Mouse (Mus musculus) lung, embryonic 16.5 days (tissue): ENCODE measurements around the gene Agpat2. TPM values are rescaled to one million over a fixed set of nuclear protein-coding genes. Genes with fewer than 3 reads are reported as not detected.
A peak's percentile ranks its signal among the peaks of the same experiment; 100 is the strongest.

Experiments
- ATAC-seq: fragments of 200-750 bp; cut with Nextera tagmentation; 2 replicates; pipeline ENCODE4 v1.8.0; 2017; ENCODE audit warnings: low read depth, mild to moderate bottlenecking, moderate library complexity
- H3K27ac ChIP-seq: fragments of 300-500 bp; sonication (generic); 2 replicates; pipeline ENCODE4 v1.5.1; 2014; ENCODE audit warnings: mild to moderate bottlenecking, control low read depth, low read length
- H3K27me3 ChIP-seq: fragments of 300-500 bp; sonication (generic); 2 replicates; pipeline ENCODE4 v1.6.1; 2014; ENCODE audit warnings: low read depth, low read length, mixed read lengths; ENCODE audit not compliant: control insufficient read depth, insufficient read depth
- H3K36me3 ChIP-seq: fragments of 300-500 bp; sonication (generic); 2 replicates; pipeline ENCODE4 v1.6.1; 2014; ENCODE audit warnings: low read length; ENCODE audit not compliant: control insufficient read depth, insufficient read depth
- H3K4me1 ChIP-seq: fragments of 300-500 bp; sonication (generic); replicated peaks from 2 replicates; pipeline ENCODE4 v1.6.1; 2014; ENCODE audit warnings: low read length, mixed read lengths; ENCODE audit not compliant: control insufficient read depth, insufficient read depth
- H3K4me2 ChIP-seq: fragments of 300-500 bp; sonication (generic); 2 replicates; pipeline ENCODE4 v1.6.1; 2014; ENCODE audit warnings: low read depth, low read length, control low read depth
- H3K4me3 ChIP-seq: fragments of 300-500 bp; sonication (generic); 2 replicates; pipeline ENCODE4 v1.5.1; 2014; ENCODE audit warnings: mild to moderate bottlenecking, low read length, control low read depth
- H3K9ac ChIP-seq: fragments of 300-500 bp; sonication (generic); 2 replicates; pipeline ENCODE4 v1.6.1; 2014; ENCODE audit warnings: low read length, control low read depth
- H3K9me3 ChIP-seq: fragments of 300-500 bp; sonication (generic); 2 replicates; pipeline ENCODE4 v1.6.1; 2016; ENCODE audit warnings: low read length; ENCODE audit not compliant: control insufficient read depth
- WGBS: fragments of 180-500 bp; shearing (Covaris S2); extraction: QIAGEN DNeasy Blood & Tissue Kit; methylation state at CpG from one replicate; pipeline ENCODE4 v1.1.7; 2014; 5-methylcytosine and 5-hydroxymethylcytosine counted together
- polyA plus RNA-seq: library from polyadenylated mRNA; unstranded; fragments of >200 nt; fragmentation: Nextera tagmentation; extraction: Ambion mirVana; gene quantifications from 2 replicates; pipeline ENCODE4 v1.2.1, GENCODE M21; 2015

Gene Agpat2
- polyA plus RNA-seq, 1 experiment from 2014 or later: 43.0 TPM

DNA sequence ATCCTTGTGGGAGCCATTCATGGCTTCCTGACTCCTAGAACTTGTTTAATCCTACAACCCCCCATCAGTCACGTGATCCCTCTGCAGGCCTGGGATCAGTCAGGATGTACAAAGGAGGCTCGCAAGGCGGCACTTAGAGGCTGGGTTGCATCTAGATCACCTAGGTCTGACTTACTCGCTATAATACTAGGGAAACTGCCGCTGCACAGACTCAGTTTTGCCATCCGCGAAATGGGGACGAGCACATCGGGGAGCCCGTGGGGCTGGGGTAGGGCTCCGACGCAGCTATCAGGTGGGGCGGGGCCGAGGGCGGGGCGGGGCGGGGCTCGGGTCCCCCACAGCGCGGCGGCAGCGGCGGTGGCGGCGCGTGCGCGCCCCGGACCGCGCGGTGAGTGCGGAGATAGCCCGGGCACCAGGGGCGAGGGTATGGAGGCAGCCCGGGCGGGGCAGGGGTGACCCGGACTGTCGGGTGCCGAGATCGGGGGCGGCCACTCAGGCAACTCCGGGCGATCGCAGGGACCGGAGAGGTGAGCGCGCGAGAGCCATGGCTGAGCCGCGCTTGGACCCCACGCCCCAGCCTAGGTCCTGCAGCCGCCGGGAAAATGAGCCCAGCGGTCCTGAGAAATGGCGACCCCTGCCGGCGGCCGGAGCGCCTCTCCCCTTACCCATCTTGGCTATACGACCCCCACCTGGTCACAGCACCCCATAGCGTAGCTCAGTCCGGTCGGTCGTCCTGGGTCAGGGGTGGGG, 17.7 kb downstream of the Agpat2 start, which contains the start of gene Gm20532:
TSS of gene Gm20532 (plus strand) at position 346 of the 750 bp plus-strand sequence.
- H3K36me3 ChIP-seq: peaks cover 5% of the 10 kb centered on the region
- peaks cover 19% of the 10 kb centered on the region for H3K4me1 ChIP-seq
- peak within 1 kb of the TSS; percentile 87 for H3K27ac ChIP-seq
- H3K4me3 ChIP-seq: peak within 1 kb of the TSS; percentile 71
- peak within 1 kb of the TSS; percentile 83 for H3K9ac ChIP-seq
- WGBS: 1% methylated on average over 55 of the region's 65 CpGs
- ATAC-seq: peak; percentile 72
- peak within 1 kb of the TSS; percentile 84 for H3K4me2 ChIP-seq
- no peaks in the 10 kb centered on the region for H3K27me3 ChIP-seq
- H3K9me3 ChIP-seq: no peaks in the 10 kb centered on the region

DNA sequence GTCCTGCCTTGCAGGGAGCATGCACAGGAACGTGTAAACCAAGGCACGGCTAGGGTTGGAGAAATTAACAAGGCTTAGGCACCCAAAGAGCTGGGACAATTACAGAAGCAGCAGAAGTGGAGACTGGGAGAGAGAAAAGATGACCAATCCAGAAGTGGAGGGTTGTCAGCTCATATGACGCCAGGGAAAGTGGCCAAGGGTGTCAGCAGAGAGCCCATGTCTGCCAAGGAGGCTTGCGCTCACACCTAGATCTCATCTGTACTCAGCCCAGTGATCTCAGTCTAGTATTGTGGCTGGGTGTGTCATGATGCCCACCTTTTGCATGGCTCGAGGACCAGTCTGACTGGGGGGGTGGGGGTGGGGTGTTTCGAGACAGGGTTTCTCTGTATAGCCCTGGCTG, 18.5 kb downstream of the Agpat2 start:
- Histone ChIP-seq H3K27me3 (no peaks in the 10 kb centered on the region), H3K9ac (peak overlapping the region; percentile 83), H3K4me2 (no peak overlapping the region), H3K27ac (peak overlapping the region; percentile 87), H3K4me1 (peaks cover 11% of the 10 kb centered on the region), H3K9me3 (no peaks in the 10 kb centered on the region), H3K36me3 (peaks cover 4% of the 10 kb centered on the region; the same call in 1 of the 2 replicates), H3K4me3 (peak overlapping the region; percentile 71)
- 37% methylated on average over 6 of the region's 6 CpGs for WGBS
- no peak for ATAC-seq

DNA sequence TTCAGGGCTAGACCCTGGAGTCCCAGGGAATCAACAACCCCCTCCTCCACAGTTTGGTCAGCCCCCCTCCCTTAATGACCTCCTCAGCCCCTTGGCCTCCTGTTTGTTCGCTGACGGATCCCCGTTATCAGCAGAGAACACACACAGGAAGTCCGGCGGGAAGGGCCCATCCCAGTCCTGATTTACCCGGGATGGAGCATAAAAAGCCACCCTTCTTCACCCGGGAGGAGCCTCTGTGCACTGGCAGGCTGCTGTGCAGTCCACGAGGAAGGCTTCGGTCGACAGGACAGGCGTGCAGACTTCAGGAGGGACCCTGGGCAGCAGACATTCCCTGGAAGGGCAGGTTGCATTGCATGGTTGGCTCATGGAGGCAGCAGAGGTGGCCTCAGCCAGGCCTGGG, 20.6 kb downstream of the Agpat2 start:
- Histone ChIP-seq H3K9ac (peak overlapping the region; percentile 83), H3K9me3 (no peaks in the 10 kb centered on the region), H3K36me3 (no peaks in the 10 kb centered on the region; the same call in 1 of the 2 replicates), H3K27me3 (no peaks in the 10 kb centered on the region), H3K27ac (peak overlapping the region; percentile 87), H3K4me3 (peak overlapping the region; percentile 71), H3K4me2 (peak overlapping the region; percentile 45; the same call in 1 of the 2 replicates), H3K4me1 (peaks cover 17% of the 10 kb centered on the region)
- peak; percentile 43 for ATAC-seq
- 25% methylated on average over 11 of the region's 11 CpGs for WGBS

DNA sequence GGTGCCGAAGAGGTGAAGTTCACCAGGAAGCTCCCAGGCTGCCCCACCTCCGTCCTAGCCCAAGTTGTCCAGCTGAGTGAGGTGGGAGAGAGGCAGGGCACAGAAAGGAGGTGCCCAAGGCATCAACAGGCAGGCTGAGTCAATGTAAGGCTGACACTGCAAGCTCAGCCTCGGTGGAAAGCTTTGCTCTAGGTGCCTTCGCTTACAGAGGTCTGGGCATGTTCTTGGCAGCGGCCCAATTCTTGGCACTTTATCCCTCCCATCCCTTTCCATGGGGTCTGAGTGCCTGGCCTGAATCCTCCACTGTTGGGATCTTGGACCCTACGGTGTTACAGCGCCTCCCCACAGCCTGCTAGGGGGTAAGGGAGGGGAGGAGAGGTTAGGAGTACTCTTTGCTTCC, 21.5 kb downstream of the Agpat2 start:
- Histone ChIP-seq H3K27ac (peak overlapping the region; percentile 58), H3K27me3 (no peaks in the 10 kb centered on the region), H3K9me3 (no peaks in the 10 kb centered on the region), H3K4me1 (peaks cover 12% of the 10 kb centered on the region), H3K9ac (peak overlapping the region; percentile 49; the same call in 1 of the 2 replicates), H3K4me2 (peak overlapping the region; percentile 45), H3K4me3 (peak overlapping the region; percentile 19; the same call in 1 of the 2 replicates), H3K36me3 (no peaks in the 10 kb centered on the region; the same call in 1 of the 2 replicates)
- no peak for ATAC-seq
- 47% methylated on average over 7 of the region's 7 CpGs for WGBS

DNA sequence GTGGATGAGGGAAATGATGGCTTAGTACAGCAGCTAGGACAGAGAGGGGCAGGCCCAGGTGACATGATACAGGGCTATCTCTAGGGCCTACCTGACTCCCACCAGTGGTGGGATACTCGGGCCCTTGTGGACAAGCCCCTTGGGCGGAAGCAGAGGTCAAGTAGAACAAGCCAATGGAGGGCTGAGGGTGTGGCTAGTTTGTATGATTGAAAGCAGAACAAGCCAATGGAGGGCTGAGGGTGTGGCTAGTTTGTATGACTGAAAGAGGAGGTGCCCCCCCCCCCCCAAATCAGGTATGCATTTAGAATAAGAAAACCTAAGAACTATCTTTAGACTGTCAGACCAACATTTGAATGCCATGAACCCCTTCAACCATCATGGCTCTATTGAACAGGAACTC, 22.0 kb downstream of the Agpat2 start:
- Histone ChIP-seq H3K4me2 (peak overlapping the region; percentile 45), H3K4me1 (peaks cover 8% of the 10 kb centered on the region), H3K36me3 (no peaks in the 10 kb centered on the region), H3K27me3 (no peaks in the 10 kb centered on the region), H3K4me3 (no peak overlapping the region; the same call in 1 of the 2 replicates), H3K9me3 (no peaks in the 10 kb centered on the region), H3K27ac (peak overlapping the region; percentile 76), H3K9ac (no peak overlapping the region)
- 42% methylated on average over 2 of the region's 2 CpGs for WGBS
- ATAC-seq: no peak

DNA sequence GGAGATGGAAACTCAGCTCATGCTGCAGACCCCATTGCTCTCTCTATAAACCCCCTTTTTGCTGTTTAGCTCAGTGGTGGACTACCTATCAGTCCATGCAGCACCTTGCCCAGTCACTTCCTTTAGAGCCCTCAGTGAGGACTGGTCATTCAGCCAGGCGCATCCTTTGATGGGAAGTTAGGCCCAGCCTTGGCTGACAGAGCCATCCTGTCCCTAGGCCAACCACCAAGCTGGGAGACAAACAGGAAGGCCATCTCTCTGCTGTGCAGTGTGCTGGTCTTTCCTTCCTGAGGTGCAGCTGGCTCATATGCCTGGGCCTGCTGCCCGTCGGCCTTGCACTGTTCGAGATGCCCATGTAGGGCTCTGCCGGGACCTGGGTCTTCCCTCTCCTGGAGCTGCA, 23.5 kb downstream of the Agpat2 start:
- Histone ChIP-seq H3K4me3 (peak overlapping the region; percentile 20), H3K36me3 (no peaks in the 10 kb centered on the region), H3K4me2 (no peak overlapping the region; the same call in 1 of the 2 replicates), H3K9ac (peak overlapping the region; percentile 30; the same call in 1 of the 2 replicates), H3K4me1 (peaks cover 13% of the 10 kb centered on the region), H3K27me3 (no peaks in the 10 kb centered on the region), H3K27ac (peak overlapping the region; percentile 76), H3K9me3 (no peaks in the 10 kb centered on the region)
- ATAC-seq: peak; percentile 13; the same call in 1 of the 2 replicates
- 76% methylated on average over 5 of the region's 5 CpGs for WGBS

DNA sequence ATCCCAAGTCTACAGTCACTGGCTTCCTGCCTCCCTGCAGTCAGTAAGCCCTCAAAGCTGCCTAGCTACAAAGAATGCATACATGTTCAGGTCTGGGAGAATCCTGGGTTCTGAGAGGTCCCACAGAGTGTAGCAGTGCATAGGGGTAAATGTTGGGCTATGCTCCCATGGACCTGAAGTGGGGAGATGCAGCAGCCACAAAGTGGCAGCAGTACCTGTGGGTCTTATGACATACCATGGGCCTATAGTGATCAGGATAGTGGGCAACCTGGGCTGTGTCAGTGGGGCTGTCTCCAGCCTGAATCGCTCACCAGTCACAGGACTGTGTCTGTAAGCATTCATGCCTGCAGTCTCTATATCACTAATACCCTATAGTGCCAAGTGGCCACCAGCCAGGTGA, 24.5 kb downstream of the Agpat2 start, which contains the start of gene Egfl7:
TSS of gene Egfl7 (plus strand) at position 301 of the 400 bp plus-strand sequence.
- H3K27ac ChIP-seq: peak within 1 kb of the TSS; percentile 76
- peak within 1 kb of the TSS; percentile 34 for H3K4me2 ChIP-seq
- H3K27me3 ChIP-seq: no peaks in the 10 kb centered on the region
- H3K4me1 ChIP-seq: peaks cover 15% of the 10 kb centered on the region
- 94% methylated on average over 1 of the region's 1 CpGs for WGBS
- H3K36me3 ChIP-seq: no peaks in the 10 kb centered on the region
- no peak for ATAC-seq
- H3K9me3 ChIP-seq: no peaks in the 10 kb centered on the region
- no peak within 1 kb of the TSS for H3K4me3 ChIP-seq
- peak within 1 kb of the TSS; percentile 30; the same call in 1 of the 2 replicates for H3K9ac ChIP-seq

DNA sequence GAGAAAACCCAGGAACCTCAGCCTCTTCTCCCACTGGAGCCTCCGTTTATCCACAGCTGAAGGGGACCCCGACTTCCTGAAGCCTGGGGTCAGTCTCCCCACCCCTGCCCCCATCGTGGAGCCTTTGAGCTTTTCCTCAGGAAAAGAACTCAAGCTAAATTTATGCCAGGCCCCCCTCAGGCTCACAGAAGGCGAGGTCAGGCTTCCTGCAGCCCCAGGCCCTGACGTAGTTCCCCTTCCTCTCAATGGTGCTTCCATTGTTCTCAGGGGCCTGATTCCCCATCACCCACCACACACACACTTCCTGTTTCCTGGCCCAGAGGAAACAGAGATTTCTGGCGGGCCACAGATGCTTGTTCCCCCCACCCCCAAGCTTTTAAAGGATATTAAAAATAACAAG, 25.8 kb downstream of the Agpat2 start:
- H3K9ac ChIP-seq: peak overlapping the region; percentile 42
- H3K27ac ChIP-seq: peak overlapping the region; percentile 67
- no peak overlapping the region; the same call in 1 of the 2 replicates for H3K4me2 ChIP-seq
- H3K4me3 ChIP-seq: no peak overlapping the region
- 39% methylated on average over 6 of the region's 6 CpGs for WGBS
- no peaks in the 10 kb centered on the region for H3K27me3 ChIP-seq
- peak; percentile 50 for ATAC-seq
- H3K9me3 ChIP-seq: no peaks in the 10 kb centered on the region
- H3K36me3 ChIP-seq: no peaks in the 10 kb centered on the region
- H3K4me1 ChIP-seq: peaks cover 27% of the 10 kb centered on the region

DNA sequence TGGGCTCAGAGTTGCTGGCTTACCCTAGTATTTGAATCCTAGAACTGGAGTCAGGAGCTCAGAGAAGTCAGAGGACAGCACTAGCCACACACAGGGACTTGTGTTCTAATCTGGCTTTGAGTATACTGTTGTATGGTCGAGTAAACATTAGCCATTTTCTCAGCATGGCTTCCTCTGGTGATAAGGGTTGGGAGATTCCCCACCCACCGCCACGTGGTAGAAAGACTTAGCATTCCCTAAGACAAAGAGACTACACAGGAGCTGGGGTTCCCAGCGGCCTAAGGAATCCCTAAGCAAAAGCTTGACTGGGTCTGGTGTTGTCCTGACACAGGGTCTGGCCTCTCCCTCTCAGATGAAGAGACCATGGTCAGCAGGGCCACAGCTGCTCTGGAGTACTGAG, 27.8 kb downstream of the Agpat2 start:
- H3K36me3 ChIP-seq: no peaks in the 10 kb centered on the region
- no peak for ATAC-seq
- peaks cover 35% of the 10 kb centered on the region for H3K4me1 ChIP-seq
- no peak overlapping the region for H3K4me3 ChIP-seq
- no peaks in the 10 kb centered on the region for H3K27me3 ChIP-seq
- H3K9ac ChIP-seq: no peak overlapping the region
- WGBS: 35% methylated on average over 4 of the region's 4 CpGs
- H3K9me3 ChIP-seq: no peaks in the 10 kb centered on the region
- peak overlapping the region; percentile 67 for H3K27ac ChIP-seq
- peak overlapping the region; percentile 21; the same call in 1 of the 2 replicates for H3K4me2 ChIP-seq
